Mouse (Mus musculus) embryonic stem cell, embryonic (primary cell): ENCODE data around the gene Olfr1101.

ENCODE experiments used
- CTCF ChIA-PET, 4 experiments: fragments of 300-600 bp in 2 of 4; fragments of 350-600 bp in 2 of 4; sonication (Branson Sonifier 250); formaldehyde crosslinking; loops; one replicate each; lab custom pipeline; 2022; ENCODE audit warnings: inconsistent platforms in 2 of 4; lab: Charles Lee
- POLR2A ChIA-PET, 4 experiments: fragments of 300-600 bp in 2 of 4; fragments of 350-600 bp in 2 of 4; sonication (Branson Sonifier 250); formaldehyde crosslinking; loops; one replicate each; lab custom pipeline; 2022; ENCODE audit warnings: antibody characterized with exemption in 4 of 4, inconsistent platforms in 1 of 4; lab: Charles Lee

Olfr1101 gene

DNA sequence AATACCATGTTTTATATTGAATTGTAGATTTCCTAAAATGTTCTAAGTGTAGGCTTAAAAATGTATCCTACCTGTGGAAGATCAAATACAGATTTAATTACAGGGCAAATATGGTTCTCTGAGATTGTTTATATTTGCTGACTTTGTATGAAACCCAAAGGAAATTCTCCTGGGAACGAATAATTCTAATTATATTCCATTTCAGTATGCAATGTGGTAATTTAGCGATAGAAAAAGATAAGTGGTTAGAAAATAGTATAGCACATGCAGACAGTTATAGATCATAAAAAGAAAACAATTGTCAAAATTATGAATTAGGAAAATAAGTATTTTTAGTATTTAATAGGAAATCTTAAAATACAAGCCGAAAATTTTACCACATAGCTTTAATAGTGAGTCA lies at the start of gene Olfr1101:
TSS of gene Olfr1101 (minus strand) at position 101 of the 400 bp plus-strand sequence.
- ChIA-PET POLR2A (no interaction called here), CTCF (no interaction called here)

GRCm38 (mm10) chr2:87036431-87036830 lies 45.4 kb upstream of the Olfr1101 start, which contains the start of gene Olfr1105:
Olfr1105 (minus strand) TSS chr2:87036531.
- ChIA-PET CTCF (no interaction called here), POLR2A (no interaction called here)

GRCm38 (mm10) chr2:87026980-87027379 lies 36.0 kb upstream of the Olfr1101 start, which contains the start of gene Olfr1104:
Olfr1104 (minus strand) TSS chr2:87027080.
- ChIA-PET CTCF (no interaction called here), POLR2A (no interaction called here)

DNA sequence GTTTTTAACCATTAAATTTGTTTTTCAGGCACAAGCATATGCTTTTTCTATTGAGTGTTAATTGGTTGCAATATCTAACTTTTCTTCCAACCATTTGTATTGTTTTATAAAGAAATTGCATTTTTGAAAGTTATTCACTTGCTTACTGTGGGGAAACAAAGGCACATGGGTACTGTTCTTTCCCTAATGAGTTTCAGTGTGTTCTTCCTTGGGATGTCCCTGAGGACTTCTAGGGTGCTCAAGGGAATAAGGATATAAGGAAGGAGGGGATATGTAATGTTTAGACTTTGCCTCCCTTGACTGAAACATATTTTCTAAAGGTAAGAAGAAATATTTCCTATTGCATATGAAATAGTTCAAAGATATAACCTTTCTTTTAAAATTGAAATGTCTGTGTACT lies 7.1 kb upstream of the Olfr1101 start, which contains the start of gene Olfr1102:
TSS of gene Olfr1102 (plus strand) at position 301 of the 400 bp plus-strand sequence.
- POLR2A ChIA-PET = no interaction called here

DNA sequence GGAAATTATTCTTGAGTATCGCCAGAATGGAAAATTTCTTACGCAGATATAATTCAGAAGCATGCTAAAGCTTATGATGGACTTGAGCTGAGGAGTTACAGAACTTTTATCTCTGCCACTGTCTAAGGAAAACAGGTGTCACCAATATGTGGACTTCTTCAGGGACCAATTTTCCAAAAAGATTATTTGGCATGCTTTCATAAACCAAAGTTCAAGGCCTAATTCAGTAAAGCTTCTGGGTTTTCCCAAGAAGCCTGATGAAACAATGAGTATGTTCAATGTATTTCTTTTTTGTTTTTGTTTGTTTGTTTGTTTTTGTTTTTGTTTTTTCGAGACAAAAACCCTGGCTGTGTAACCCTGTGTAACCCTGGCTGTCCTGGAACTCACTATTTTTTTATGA lies 11.2 kb downstream of the Olfr1101 start, which contains the start of gene Olfr1100:
TSS of gene Olfr1100 (minus strand) at position 101 of the 400 bp plus-strand sequence.
- ChIA-PET POLR2A (no interaction called here), CTCF (no interaction called here)

More for the DNA sequence above, 7.1 kb upstream of the Olfr1101 start, which contains the start of gene Olfr1102:
- CTCF ChIA-PET = no interaction called here

DNA sequence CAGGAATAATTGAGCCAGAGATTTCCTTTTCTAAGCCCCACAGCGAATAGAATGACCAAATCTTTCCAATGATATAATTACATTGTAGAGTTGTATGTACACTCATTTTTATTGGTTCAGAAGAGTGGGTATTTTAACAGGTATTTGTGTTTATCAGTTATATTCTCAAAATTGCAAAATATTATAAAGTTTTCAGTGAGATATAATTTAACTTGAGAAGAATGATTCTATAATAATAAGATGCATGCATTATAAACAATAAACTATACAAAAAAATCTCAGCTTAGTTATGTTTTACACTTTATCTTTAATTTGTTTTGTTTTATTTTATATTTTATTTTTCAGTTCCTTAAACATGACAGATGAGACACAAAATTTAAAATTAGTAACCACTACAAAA lies 30.4 kb downstream of the Olfr1101 start, which contains the start of gene Olfr1099:
TSS of gene Olfr1099 (minus strand) at position 101 of the 400 bp plus-strand sequence.
- CTCF ChIA-PET = no interaction called here

More for the DNA sequence above, 30.4 kb downstream of the Olfr1101 start, which contains the start of gene Olfr1099:
- POLR2A ChIA-PET = no interaction called here
